Mouse (Mus musculus): ENCODE data around the gene Acrbp. TPM values are rescaled to one million over a fixed set of nuclear protein-coding genes. Genes with fewer than 3 reads are reported as not detected.
A peak's percentile ranks its signal among the peaks of the same experiment; 100 is the strongest.

Acrbp gene
- total RNA-seq, 2 experiments from 2014 or later, result 2.4 to 4.5 TPM

DNA sequence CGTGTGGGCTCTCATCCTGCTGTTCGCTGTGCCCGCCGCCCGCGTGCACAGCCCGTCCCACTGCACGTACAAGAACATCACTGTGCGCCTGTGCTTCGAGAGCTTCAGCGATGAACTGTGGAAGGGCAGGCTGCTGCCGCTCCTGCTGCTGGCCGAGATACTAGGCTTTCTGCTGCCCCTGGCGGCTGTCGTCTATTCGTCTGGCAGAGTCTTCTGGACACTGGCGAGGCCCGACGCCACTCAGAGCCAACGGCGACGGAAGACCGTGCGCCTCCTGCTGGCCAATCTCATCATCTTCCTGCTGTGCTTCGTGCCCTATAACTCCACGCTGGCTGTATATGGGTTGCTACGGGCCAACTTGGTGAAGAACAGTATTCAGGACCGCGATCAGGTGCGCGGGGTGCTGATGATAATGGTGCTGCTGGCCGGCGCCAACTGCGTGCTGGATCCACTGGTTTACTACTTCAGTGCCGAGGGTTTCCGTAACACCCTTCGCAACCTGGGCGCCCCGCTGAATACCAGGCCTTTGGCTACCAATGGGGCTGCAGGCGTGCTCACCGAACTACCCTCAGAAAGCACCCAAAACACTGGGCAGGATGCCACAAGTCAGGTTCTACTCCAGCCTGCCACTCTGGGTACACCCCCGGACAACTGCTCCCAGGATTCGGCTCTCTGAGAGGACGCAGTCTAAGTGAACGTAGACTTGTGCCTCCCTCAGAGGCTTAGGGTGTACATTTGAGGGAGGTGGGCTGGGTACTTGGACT is 32.5 kb downstream of the Acrbp start:
- H3K4me3 ChIP-seq, result peak overlapping the region; percentile 73
- peak; percentile 91 for TF ChIP-seq CTCF (IDR thresholded peaks at IDR 0.05)
- H3K27ac ChIP-seq, result peak overlapping the region; percentile 71
- intact Hi-C loops (cut with DNase I), result loop anchor here (5.0 kb wide), 1 partner anchor 165 kb away; no protein-coding TSS in a partner anchor
- peak; percentile 95 for DNase-seq

DNA sequence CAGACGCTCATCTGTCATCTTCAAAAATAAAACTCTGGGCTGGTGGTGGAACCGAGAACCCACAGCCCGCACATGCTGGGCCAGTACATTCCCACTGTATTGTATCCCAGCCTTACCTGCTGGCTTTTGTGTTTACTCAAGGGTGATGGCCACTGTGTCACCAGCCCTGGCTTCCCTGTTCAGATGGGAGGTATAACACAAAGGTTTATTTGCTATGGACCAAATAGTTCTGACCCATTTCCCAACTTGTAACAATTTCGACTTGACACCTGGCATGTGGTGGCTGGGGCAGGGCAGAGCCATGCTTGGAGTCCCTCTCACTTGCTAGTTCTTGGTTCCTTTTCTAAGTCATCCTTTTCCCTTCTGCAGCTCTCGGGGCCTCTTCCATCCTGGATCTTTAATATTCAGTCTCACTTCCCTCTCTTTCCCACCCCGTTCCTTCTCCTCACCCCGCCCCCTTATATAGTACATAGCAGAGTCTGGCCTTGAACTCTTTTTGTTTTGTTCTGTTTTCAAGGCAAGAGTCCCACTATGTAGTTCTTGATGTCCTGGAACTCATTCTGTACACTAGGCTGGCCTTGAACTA is 33.4 kb downstream of the Acrbp start:
- no peak overlapping the region for H3K27ac ChIP-seq
- no peak for TF ChIP-seq CTCF (IDR thresholded peaks at IDR 0.05)
- intact Hi-C loops (cut with DNase I), result loop anchor here (5.0 kb wide), 1 partner anchor 166 kb away; no protein-coding TSS in a partner anchor
- no peak for DNase-seq
- H3K4me3 ChIP-seq, result no peak overlapping the region

- TF ChIP-seq CTCF (IDR thresholded peaks at IDR 0.05), result peak; percentile 87
- H3K27ac ChIP-seq, result no peak overlapping the region; the same call in 1 of the 2 replicates
- intact Hi-C loops (cut with DNase I), result loop anchor here (1.0 to 5.0 kb wide), 3 partner anchors 38 to 182 kb away; no protein-coding TSS in a partner anchor
- no peak overlapping the region for H3K4me3 ChIP-seq
- DNase-seq, result peak; percentile 45
Measured at GRCm38 (mm10) chr6:125084424-125084823, 34.9 kb downstream of the Acrbp start.

- TF ChIP-seq CTCF (IDR thresholded peaks at IDR 0.05), result no peak
- DNase-seq, result no peak
- Histone ChIP-seq H3K4me3 (no peak overlapping the region), H3K27ac (peak overlapping the region; percentile 89)
- intact Hi-C loops (cut with DNase I), result no loop called here
Measured at GRCm38 (mm10) chr6:125087937-125088336, 38.4 kb downstream of the Acrbp start.

DNA sequence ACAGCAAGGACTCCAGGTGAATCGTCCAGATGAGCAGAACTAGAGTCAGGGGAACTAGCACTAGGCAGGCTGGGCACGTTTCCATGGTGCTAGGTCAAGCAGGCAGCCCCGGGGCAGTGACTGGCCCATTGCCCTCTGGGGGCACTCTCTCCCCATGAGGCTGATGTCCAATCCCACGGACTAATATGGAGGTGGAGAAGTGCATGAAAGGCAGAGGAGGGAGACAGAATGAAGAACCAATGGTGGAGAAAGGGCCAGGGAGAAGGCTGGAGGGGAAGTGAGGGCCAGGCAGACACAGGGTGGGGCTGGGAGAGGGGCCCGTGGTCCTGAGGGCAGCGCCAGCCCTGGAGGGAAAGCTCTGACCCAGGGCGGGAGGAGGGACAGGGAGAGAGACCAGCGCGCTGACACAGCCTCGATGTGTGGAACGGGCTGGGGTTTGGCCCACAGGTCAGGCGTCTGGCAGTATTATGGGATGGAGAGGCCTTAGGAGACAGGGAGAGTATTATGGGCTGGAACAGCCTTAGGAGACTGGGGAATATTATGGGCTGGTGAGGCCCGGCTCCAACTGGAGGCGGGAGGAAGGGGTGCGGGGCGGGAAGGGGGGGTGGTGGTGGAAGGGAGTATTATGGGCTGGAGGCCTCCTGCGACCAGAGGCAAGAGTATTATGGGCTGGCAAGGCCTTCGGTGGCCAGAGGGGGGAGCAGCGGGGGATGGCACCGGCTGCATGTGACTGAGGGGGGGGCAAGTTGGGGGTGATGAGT is 39.3 kb downstream of the Acrbp start:
- Histone ChIP-seq H3K4me3 (peak overlapping the region; percentile 63), H3K27ac (peak overlapping the region; percentile 89)
- intact Hi-C loops (cut with DNase I), result no loop called here
- DNase-seq, result peak; percentile 83
- TF ChIP-seq CTCF (IDR thresholded peaks at IDR 0.05), result no peak

- TF ChIP-seq CTCF (IDR thresholded peaks at IDR 0.05), result no peak
- intact Hi-C loops (cut with DNase I), result no loop called here
- peak overlapping the region; percentile 89 for H3K27ac ChIP-seq
- DNase-seq, result peak; percentile 87
- peak overlapping the region; percentile 63 for H3K4me3 ChIP-seq
Measured at GRCm38 (mm10) chr6:125089521-125090321, 40.2 kb downstream of the Acrbp start.

GRCm38 (mm10) chr6:125090341-125091085 is 41.0 kb downstream of the Acrbp start:
- H3K27ac ChIP-seq, result peak overlapping the region; percentile 89

DNA sequence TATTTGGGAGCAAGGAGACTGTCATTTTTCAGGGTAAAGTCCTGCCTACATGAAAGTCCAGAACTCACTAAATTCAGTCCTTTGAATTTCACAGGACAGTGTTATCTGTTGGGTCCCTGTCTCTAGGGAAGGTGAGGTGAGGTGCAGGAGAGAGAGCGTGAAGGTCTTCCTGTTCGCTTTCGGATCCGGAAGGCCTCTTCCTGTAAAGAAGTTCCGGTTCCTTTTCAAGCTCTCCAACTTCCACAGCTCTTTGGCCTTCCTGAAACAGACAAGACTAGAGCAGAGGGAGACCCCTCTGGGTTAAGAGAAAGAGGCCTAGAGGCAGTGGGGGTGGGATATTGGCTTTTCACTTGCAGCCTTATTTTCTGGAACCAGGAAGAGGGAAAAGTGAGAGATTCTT is 42.9 kb downstream of the Acrbp start:
- H3K27ac ChIP-seq, result peak overlapping the region; percentile 46; the same call in 1 of the 2 replicates

More at GRCm38 (mm10) chr6:125090341-125091085, 41.0 kb downstream of the Acrbp start:
- no peak for TF ChIP-seq CTCF (IDR thresholded peaks at IDR 0.05)
- H3K4me3 ChIP-seq, result peak overlapping the region; percentile 63
- intact Hi-C loops (cut with DNase I), result no loop called here
- no peak for DNase-seq

GRCm38 (mm10) chr6:125094843-125095242 is 45.4 kb downstream of the Acrbp start:
- Histone ChIP-seq H3K4me3 (no peak overlapping the region), H3K27ac (peak overlapping the region; percentile 94)
- intact Hi-C loops (cut with DNase I), result loop anchor here (5.0 kb wide), 1 partner anchor 37 kb away; the partner anchor contains the start of gene Nop2
- no peak for TF ChIP-seq CTCF (IDR thresholded peaks at IDR 0.05)
- no peak for DNase-seq

More for the DNA sequence above, 42.9 kb downstream of the Acrbp start:
- DNase-seq, result no peak
- no peak overlapping the region for H3K4me3 ChIP-seq
- intact Hi-C loops (cut with DNase I), result no loop called here
- TF ChIP-seq CTCF (IDR thresholded peaks at IDR 0.05), result no peak

- peak; percentile 94 for DNase-seq
Measured at GRCm38 (mm10) chr6:125095391-125096278, 46.1 kb downstream of the Acrbp start, which contains the start of gene Chd4. Gene Chd4 (plus strand): TSS chr6:125095981.

More at GRCm38 (mm10) chr6:125095391-125096278, 46.1 kb downstream of the Acrbp start, which contains the start of gene Chd4:
- no peak for TF ChIP-seq CTCF (IDR thresholded peaks at IDR 0.05)
- peak within 1 kb of the TSS; percentile 98 for H3K4me3 ChIP-seq
- H3K27ac ChIP-seq, result peak within 1 kb of the TSS; percentile 94
- intact Hi-C loops (cut with DNase I), result loop anchor here (5.0 kb wide), 1 partner anchor 37 kb away; the partner anchor contains the start of gene Nop2
